Mouse (Mus musculus) lung, postnatal 14 days (tissue): ENCODE measurements around the gene Dusp23.

Experiments used
- DNase-seq: peaks from one replicate; pipeline ENCODE4 v3.0.0; 2021

Gene Dusp23

GRCm38 (mm10) chr1:172632451-172633326 is at the start of gene Dusp23:
Dusp23 (minus strand) TSS chr1:172632962.
- DNase-seq, result peak; percentile 97

GRCm38 (mm10) chr1:172680742-172681141 is 48.0 kb upstream of the Dusp23 start:
- no peak for DNase-seq

- no peak for DNase-seq
These were observed 38.0 kb upstream of the Dusp23 start for GRCm38 (mm10) chr1:172670716-172671115.

- no peak for DNase-seq
These were observed 34.8 kb upstream of the Dusp23 start for GRCm38 (mm10) chr1:172667597-172667996.

- DNase-seq, result no peak
These were observed 32.7 kb upstream of the Dusp23 start for GRCm38 (mm10) chr1:172665457-172665856.

- DNase-seq, result no peak
These were observed 26.9 kb upstream of the Dusp23 start for GRCm38 (mm10) chr1:172659688-172660087.

- no peak for DNase-seq
These were observed 24.5 kb upstream of the Dusp23 start for GRCm38 (mm10) chr1:172657266-172657665.

GRCm38 (mm10) chr1:172653900-172654299 is 21.1 kb upstream of the Dusp23 start:
- DNase-seq, result no peak

- no peak for DNase-seq
These were observed 19.4 kb upstream of the Dusp23 start for GRCm38 (mm10) chr1:172652040-172652662.

- DNase-seq, result no peak
These were observed 18.7 kb upstream of the Dusp23 start for GRCm38 (mm10) chr1:172651288-172651987.

- DNase-seq, result peak; percentile 60
These were observed 17.9 kb upstream of the Dusp23 start for GRCm38 (mm10) chr1:172650519-172651287.

- no peak for DNase-seq
These were observed 16.6 kb upstream of the Dusp23 start for GRCm38 (mm10) chr1:172649396-172649795.

GRCm38 (mm10) chr1:172647236-172647635 is 14.5 kb upstream of the Dusp23 start:
- DNase-seq, result no peak

- DNase-seq, result peak; percentile 24
These were observed 6.0 kb upstream of the Dusp23 start for GRCm38 (mm10) chr1:172638781-172639180.

- DNase-seq, result no peak
These were observed 5.0 kb upstream of the Dusp23 start for GRCm38 (mm10) chr1:172637801-172638200.

GRCm38 (mm10) chr1:172636266-172636665 is 3.5 kb upstream of the Dusp23 start:
- DNase-seq, result no peak

GRCm38 (mm10) chr1:172635258-172635657 is 2.5 kb upstream of the Dusp23 start:
- no peak for DNase-seq

- DNase-seq, result no peak
These were observed 1.4 kb upstream of the Dusp23 start for GRCm38 (mm10) chr1:172634136-172634535.

- no peak for DNase-seq
These were observed 1.0 kb downstream of the Dusp23 start for GRCm38 (mm10) chr1:172631721-172632120.

GRCm38 (mm10) chr1:172629831-172630230 is 2.9 kb downstream of the Dusp23 start:
- DNase-seq, result no peak

GRCm38 (mm10) chr1:172626306-172626705 is 6.5 kb downstream of the Dusp23 start:
- DNase-seq, result no peak

GRCm38 (mm10) chr1:172624081-172624480 is 8.7 kb downstream of the Dusp23 start:
- DNase-seq, result no peak

- DNase-seq, result no peak
These were observed 9.2 kb downstream of the Dusp23 start for GRCm38 (mm10) chr1:172623599-172623998.
